Mouse (Mus musculus): ENCODE results near the gene Dmxl2. TPM values are rescaled to one million over a fixed set of nuclear protein-coding genes. Genes with fewer than 3 reads are reported as not detected.

Gene Dmxl2
- polyA plus RNA-seq, 1 experiment from 2014 or later, result 53.5 TPM

DNA sequence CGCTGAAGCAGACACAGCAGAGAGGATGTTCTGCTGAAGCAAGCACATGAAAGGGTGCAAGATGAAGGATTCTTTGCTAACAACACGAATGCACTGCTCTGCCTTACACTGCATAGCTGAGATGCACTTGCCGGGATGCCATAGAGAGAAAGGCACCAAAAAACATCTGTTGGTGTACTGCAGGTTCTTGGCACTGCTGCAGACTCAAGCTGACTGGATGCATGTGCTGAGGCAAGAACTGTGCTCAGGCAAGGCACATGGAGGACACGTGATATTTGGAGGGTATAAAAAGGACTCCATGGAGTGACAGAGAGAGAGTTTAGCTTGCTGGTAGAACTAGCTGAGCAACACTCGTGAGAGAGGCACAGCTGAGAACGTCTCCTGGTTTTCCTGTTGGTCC is 62.4 kb downstream of the Dmxl2 start:
- no peaks in the 10 kb centered on the region for H3K27me3 ChIP-seq
- H3K4me2 ChIP-seq (replicated peaks), result no peak overlapping the region
- no peaks in the 10 kb centered on the region for H3K4me1 ChIP-seq
- ATAC-seq (replicated peaks), result no peak
- no peaks in the 10 kb centered on the region for H3K9me3 ChIP-seq
- no peak overlapping the region for H3K4me3 ChIP-seq
- no peaks in the 10 kb centered on the region; the same call in 1 of the 2 replicates for H3K36me3 ChIP-seq
- WGBS, result 89% methylated on average over 6 of the region's 6 CpGs
- H3K27ac ChIP-seq (replicated peaks), result no peak overlapping the region
- no peak overlapping the region for H3K9ac ChIP-seq (replicated peaks)

DNA sequence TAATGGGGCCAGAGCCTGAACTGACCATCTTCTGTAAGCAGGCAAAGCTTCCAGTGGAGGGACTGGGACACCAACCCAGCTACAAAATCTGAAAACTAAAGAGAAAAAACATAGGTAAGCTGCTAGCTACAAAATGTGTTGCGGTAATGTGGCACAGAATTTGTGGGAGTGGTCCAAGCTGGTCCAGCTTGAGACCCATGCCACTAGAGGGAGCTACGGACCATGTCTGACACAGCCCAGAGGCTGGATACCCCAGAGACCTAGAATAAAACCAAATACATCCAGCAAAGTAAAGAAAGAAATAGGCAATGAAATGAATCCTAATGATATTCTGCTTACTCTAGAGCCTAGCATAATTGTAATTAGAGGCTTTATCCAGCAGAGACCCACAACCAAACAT is 63.2 kb downstream of the Dmxl2 start:
- Histone ChIP-seq H3K27me3 (no peaks in the 10 kb centered on the region), H3K4me2 (replicated peaks) (no peak overlapping the region), H3K27ac (replicated peaks) (no peak overlapping the region), H3K36me3 (no peaks in the 10 kb centered on the region), H3K9me3 (no peaks in the 10 kb centered on the region), H3K4me3 (no peak overlapping the region), H3K4me1 (no peaks in the 10 kb centered on the region), H3K9ac (replicated peaks) (no peak overlapping the region)
- ATAC-seq (replicated peaks), result 0 out of 2 replicates have a peak, but pooled peaks have one; percentile 68
- 26% methylated on average over 2 of the region's 2 CpGs for WGBS

DNA sequence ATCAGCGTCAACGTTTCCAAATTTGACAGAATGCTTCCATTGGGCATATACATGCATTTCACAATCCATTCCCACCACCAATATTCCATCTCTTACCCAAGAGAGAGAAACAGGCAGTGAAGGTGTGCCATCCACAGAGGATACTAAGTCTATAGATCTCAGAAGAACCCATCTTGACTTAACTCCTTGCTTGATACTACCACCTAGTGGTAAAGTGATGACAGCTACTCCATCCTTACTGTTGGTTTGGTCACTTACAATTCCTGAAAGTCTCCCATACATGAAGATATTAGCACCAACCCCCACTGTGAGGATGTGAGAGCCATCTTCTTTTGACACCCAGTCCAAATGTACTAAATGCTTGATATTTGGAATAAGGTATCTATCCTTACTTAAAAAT is 85.2 kb downstream of the Dmxl2 start:
- H3K4me3 ChIP-seq, result no peak overlapping the region
- WGBS, result 92% methylated on average over 2 of the region's 2 CpGs
- H3K9me3 ChIP-seq, result no peaks in the 10 kb centered on the region
- no peak for ATAC-seq (replicated peaks)
- H3K4me1 ChIP-seq, result no peaks in the 10 kb centered on the region
- H3K4me2 ChIP-seq (replicated peaks), result no peak overlapping the region
- H3K27ac ChIP-seq (replicated peaks), result no peak overlapping the region
- H3K27me3 ChIP-seq, result no peaks in the 10 kb centered on the region
- no peak overlapping the region for H3K9ac ChIP-seq (replicated peaks)
- peaks cover 29% of the 10 kb centered on the region for H3K36me3 ChIP-seq

DNA sequence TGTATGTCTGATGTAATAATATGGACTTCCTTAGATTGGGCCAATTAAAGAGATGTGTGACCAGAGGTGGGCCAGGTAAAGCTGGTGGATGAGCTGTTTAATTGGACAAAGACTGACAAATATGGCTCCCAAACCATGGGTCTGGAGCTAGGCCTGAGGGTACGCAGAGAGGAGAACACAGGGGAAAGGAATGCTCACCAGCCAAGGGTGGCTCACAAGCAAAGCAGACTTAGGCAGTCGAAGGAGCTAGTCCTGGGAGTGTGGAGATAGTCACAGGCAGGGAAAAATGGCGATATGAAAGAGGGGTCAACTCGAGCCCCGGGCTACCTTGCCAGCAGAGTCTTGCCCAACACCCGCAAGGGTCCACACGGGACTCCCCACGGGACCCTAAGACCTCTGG is 144.7 kb downstream of the Dmxl2 start:
- 95% methylated on average over 5 of the region's 8 CpGs for WGBS
- Histone ChIP-seq H3K27ac (replicated peaks) (no peak overlapping the region), H3K4me1 (no peaks in the 10 kb centered on the region), H3K9me3 (no peaks in the 10 kb centered on the region), H3K27me3 (no peaks in the 10 kb centered on the region), H3K36me3 (no peaks in the 10 kb centered on the region), H3K4me2 (replicated peaks) (no peak overlapping the region), H3K9ac (replicated peaks) (no peak overlapping the region), H3K4me3 (no peak overlapping the region)
- ATAC-seq (replicated peaks), result no peak

- no peak for ATAC-seq (replicated peaks)
- no peak overlapping the region for H3K27ac ChIP-seq (replicated peaks)
- H3K9me3 ChIP-seq, result no peaks in the 10 kb centered on the region
- H3K9ac ChIP-seq (replicated peaks), result no peak overlapping the region
- H3K36me3 ChIP-seq, result no peaks in the 10 kb centered on the region
- H3K4me1 ChIP-seq, result no peaks in the 10 kb centered on the region
- no peak overlapping the region for H3K4me2 ChIP-seq (replicated peaks)
- H3K4me3 ChIP-seq, result no peak overlapping the region
- WGBS, result 79% methylated on average over 7 of the region's 7 CpGs
- H3K27me3 ChIP-seq, result no peaks in the 10 kb centered on the region
These were observed 159.4 kb downstream of the Dmxl2 start for GRCm38 (mm10) chr9:54342026-54342425.

- WGBS, result 45% methylated on average over 6 of the region's 6 CpGs
- no peaks in the 10 kb centered on the region for H3K27me3 ChIP-seq
- H3K4me1 ChIP-seq, result peaks cover 5% of the 10 kb centered on the region; the same call in 1 of the 2 replicates
- no peak overlapping the region for H3K4me2 ChIP-seq (replicated peaks)
- no peaks in the 10 kb centered on the region for H3K9me3 ChIP-seq
- H3K27ac ChIP-seq (replicated peaks), result no peak overlapping the region
- no peak overlapping the region for H3K9ac ChIP-seq (replicated peaks)
- no peaks in the 10 kb centered on the region for H3K36me3 ChIP-seq
- H3K4me3 ChIP-seq, result no peak overlapping the region
- ATAC-seq (replicated peaks), result peak; percentile 72
These were observed 164.8 kb downstream of the Dmxl2 start for GRCm38 (mm10) chr9:54336532-54337144.

DNA sequence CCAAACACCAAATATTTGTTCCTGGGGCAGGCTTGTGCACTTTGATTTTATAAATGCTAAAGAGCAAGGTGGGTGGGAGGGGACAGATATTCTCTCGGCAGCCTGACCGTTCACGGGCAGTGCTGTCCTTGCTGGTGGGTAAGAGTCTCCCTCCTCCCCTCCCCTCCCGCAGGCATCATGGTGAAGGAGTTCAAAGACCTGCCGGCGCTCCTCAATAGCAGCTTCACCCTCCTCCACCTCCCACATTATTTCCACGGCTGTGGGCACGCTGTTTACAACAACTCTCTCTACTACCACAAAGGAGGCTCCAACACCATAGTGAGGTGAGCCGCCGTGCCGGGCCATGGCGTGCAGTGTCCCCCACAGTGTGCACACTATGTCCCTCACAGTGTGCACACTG is 165.8 kb downstream of the Dmxl2 start:
- Histone ChIP-seq H3K36me3 (no peaks in the 10 kb centered on the region), H3K4me2 (replicated peaks) (no peak overlapping the region), H3K4me1 (peaks cover 5% of the 10 kb centered on the region; the same call in 1 of the 2 replicates), H3K9ac (replicated peaks) (no peak overlapping the region), H3K27ac (replicated peaks) (no peak overlapping the region), H3K27me3 (no peaks in the 10 kb centered on the region), H3K4me3 (no peak overlapping the region), H3K9me3 (no peaks in the 10 kb centered on the region)
- 10% methylated on average over 12 of the region's 12 CpGs for WGBS
- ATAC-seq (replicated peaks), result no peak

GRCm38 (mm10) chr9:54329201-54329600 is 172.2 kb downstream of the Dmxl2 start:
- no peaks in the 10 kb centered on the region for H3K27me3 ChIP-seq
- no peaks in the 10 kb centered on the region for H3K36me3 ChIP-seq
- H3K27ac ChIP-seq (replicated peaks), result no peak overlapping the region
- no peak for ATAC-seq (replicated peaks)
- H3K9me3 ChIP-seq, result no peaks in the 10 kb centered on the region
- H3K4me2 ChIP-seq (replicated peaks), result no peak overlapping the region
- WGBS, result 93% methylated on average over 7 of the region's 7 CpGs
- H3K4me1 ChIP-seq, result no peaks in the 10 kb centered on the region
- H3K9ac ChIP-seq (replicated peaks), result no peak overlapping the region
- H3K4me3 ChIP-seq, result no peak overlapping the region

DNA sequence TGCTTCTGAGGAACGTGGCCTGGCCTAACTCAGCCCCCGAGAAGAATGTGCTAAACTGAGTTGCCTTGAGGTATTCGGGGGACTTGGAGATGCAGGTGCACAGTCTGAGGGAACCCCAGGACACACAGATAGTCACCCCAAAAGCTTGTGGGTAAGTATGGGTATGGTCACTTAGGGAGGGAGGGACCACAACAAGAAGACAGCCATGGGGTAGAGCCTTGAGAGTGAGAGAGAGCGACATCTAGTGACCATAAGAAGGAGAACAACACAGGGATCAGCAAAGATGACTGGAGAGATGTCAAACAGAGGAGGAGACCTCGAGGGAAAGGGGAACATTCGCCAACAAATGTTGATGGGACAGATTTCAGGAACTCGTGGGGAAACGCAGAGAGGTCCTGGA is 178.0 kb downstream of the Dmxl2 start:
- no peaks in the 10 kb centered on the region for H3K9me3 ChIP-seq
- no peak overlapping the region for H3K9ac ChIP-seq (replicated peaks)
- H3K4me3 ChIP-seq, result no peak overlapping the region
- H3K27ac ChIP-seq (replicated peaks), result no peak overlapping the region
- no peak overlapping the region for H3K4me2 ChIP-seq (replicated peaks)
- 0 out of 2 replicates have a peak, but pooled peaks cover 5% of the 10 kb centered on the region for H3K4me1 ChIP-seq
- no peak for ATAC-seq (replicated peaks)
- WGBS, result 47% methylated on average over 8 of the region's 8 CpGs
- no peaks in the 10 kb centered on the region for H3K27me3 ChIP-seq
- H3K36me3 ChIP-seq, result no peaks in the 10 kb centered on the region

DNA sequence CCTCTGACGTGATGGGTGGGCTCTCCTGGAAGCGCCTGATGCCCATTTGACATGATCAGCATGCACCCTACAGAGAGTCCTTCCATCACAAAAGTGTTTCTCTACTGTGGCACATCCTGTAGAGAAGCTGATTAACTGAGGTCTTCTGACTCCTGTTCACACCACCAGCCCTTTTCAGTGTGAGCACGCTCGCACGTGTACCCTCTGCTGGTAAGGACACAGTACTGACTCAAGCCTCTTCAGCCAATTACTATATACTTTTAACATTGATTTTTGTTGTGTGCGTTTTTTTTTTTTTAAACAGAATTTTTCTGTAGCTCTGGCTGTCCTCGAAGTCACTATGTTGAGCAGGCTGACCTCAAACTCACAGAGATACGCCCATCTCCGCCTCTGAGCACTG is 185.1 kb downstream of the Dmxl2 start:
- Histone ChIP-seq H3K36me3 (no peaks in the 10 kb centered on the region), H3K4me1 (0 out of 2 replicates have a peak, but pooled peaks cover 5% of the 10 kb centered on the region), H3K27me3 (no peaks in the 10 kb centered on the region), H3K4me3 (no peak overlapping the region), H3K9ac (replicated peaks) (no peak overlapping the region), H3K27ac (replicated peaks) (no peak overlapping the region), H3K9me3 (no peaks in the 10 kb centered on the region), H3K4me2 (replicated peaks) (no peak overlapping the region)
- 83% methylated on average over 9 of the region's 9 CpGs for WGBS
- no peak for ATAC-seq (replicated peaks)

Other genes with a start within 250 kb of the Dmxl2 start
- gene Cyp19a1, start 233.5 kb downstream of the Dmxl2 start, polyA plus RNA-seq (2015; fragmentation: Nextera tagmentation; extraction: Ambion mirVana), result 0.40 and 1.1 TPM in 2 replicates
- 0.13 and 0.19 TPM in 2 replicates for gene Gldn, start 215.1 kb downstream of the Dmxl2 start, polyA plus RNA-seq (2015; fragmentation: Nextera tagmentation; extraction: Ambion mirVana)
- 0.15 and 0.22 TPM in 2 replicates for gene Sh2d7, start 37.4 kb upstream of the Dmxl2 start, polyA plus RNA-seq (2015; fragmentation: Nextera tagmentation; extraction: Ambion mirVana)
- gene Cib2, start 58.6 kb upstream of the Dmxl2 start, polyA plus RNA-seq (2015; fragmentation: Nextera tagmentation; extraction: Ambion mirVana), result 40.6 and 41.4 TPM in 2 replicates
- gene Idh3a, start 84.7 kb upstream of the Dmxl2 start, polyA plus RNA-seq (2015; fragmentation: Nextera tagmentation; extraction: Ambion mirVana), result 139 and 143 TPM in 2 replicates
- 19.4 and 23.0 TPM in 2 replicates for gene Acsbg1, start 160.2 kb upstream of the Dmxl2 start, polyA plus RNA-seq (2015; fragmentation: Nextera tagmentation; extraction: Ambion mirVana)
- gene Dnaja4, start 197.2 kb upstream of the Dmxl2 start, polyA plus RNA-seq (2015; fragmentation: Nextera tagmentation; extraction: Ambion mirVana), result 5.0 and 6.5 TPM in 2 replicates
- gene Wdr61, start 232.9 kb upstream of the Dmxl2 start, polyA plus RNA-seq (2015; fragmentation: Nextera tagmentation; extraction: Ambion mirVana), result 121 and 123 TPM in 2 replicates